Mouse (Mus musculus): ENCODE results near the gene Fzd7. TPM values are rescaled to one million over a fixed set of nuclear protein-coding genes. Genes with fewer than 3 reads are reported as not detected.
A peak's percentile ranks its signal among the peaks of the same experiment; 100 is the strongest.
"Not testable (repeated sequence)": the region's sequence is repeated elsewhere in the genome, so short reads cannot be mapped to it uniquely, and the experiment has no call there.

Fzd7 gene
- polyA plus RNA-seq (2015; fragmentation: Nextera tagmentation; extraction: Ambion mirVana), result 5.3 and 5.8 TPM in 2 replicates

- ATAC-seq (ENCODE audit: insufficient read depth, low FRiP score), result peak; percentile 27; the same call in 1 of the 2 replicates
- Histone ChIP-seq H3K27ac (ENCODE audit: low read length) (peak within 1 kb of the TSS; percentile 99), H3K9ac (ENCODE audit: low read length) (peak within 1 kb of the TSS; percentile 90), H3K4me3 (replicated peaks; ENCODE audit: low read length) (peak within 1 kb of the TSS; percentile 73), H3K36me3 (ENCODE audit: control insufficient read depth, insufficient read depth, low read length) (no peaks in the 10 kb centered on the region), H3K4me1 (ENCODE audit: control insufficient read depth, insufficient read depth, low read length) (peaks cover 33% of the 10 kb centered on the region), H3K27me3 (ENCODE audit: control insufficient read depth, insufficient read depth, low read length) (no peaks in the 10 kb centered on the region), H3K9me3 (replicated peaks; ENCODE audit: control insufficient read depth, low read length) (no peaks in the 10 kb centered on the region), H3K4me2 (ENCODE audit: low read depth, low read length) (peak within 1 kb of the TSS; percentile 99)
- WGBS, result under 1% methylated on average over 35 of the region's 35 CpGs
Measured at GRCm38 (mm10) chr1:59482331-59482695, at the start of gene Fzd7. Fzd7 (plus strand) TSS chr1:59482424.

- no peak overlapping the region for H3K9ac ChIP-seq (ENCODE audit: low read length)
- no peaks in the 10 kb centered on the region for H3K9me3 ChIP-seq (replicated peaks; ENCODE audit: control insufficient read depth, low read length)
- WGBS, result 57% methylated on average over 6 of the region's 6 CpGs
- no peak overlapping the region for H3K4me3 ChIP-seq (replicated peaks; ENCODE audit: low read length)
- peaks cover 14% of the 10 kb centered on the region for H3K4me1 ChIP-seq (ENCODE audit: control insufficient read depth, insufficient read depth, low read length)
- ATAC-seq (ENCODE audit: insufficient read depth, low FRiP score), result no peak
- no peak overlapping the region for H3K27ac ChIP-seq (ENCODE audit: low read length)
- H3K36me3 ChIP-seq (ENCODE audit: control insufficient read depth, insufficient read depth, low read length), result no peaks in the 10 kb centered on the region
- no peaks in the 10 kb centered on the region for H3K27me3 ChIP-seq (ENCODE audit: control insufficient read depth, insufficient read depth, low read length)
- no peak overlapping the region for H3K4me2 ChIP-seq (ENCODE audit: low read depth, low read length)
Measured at GRCm38 (mm10) chr1:59433296-59433695, 48.9 kb upstream of the Fzd7 start.

GRCm38 (mm10) chr1:59434071-59434470 is 48.2 kb upstream of the Fzd7 start:
- peak; percentile 75 for ATAC-seq (ENCODE audit: insufficient read depth, low FRiP score)
- 0 out of 2 replicates have a peak overlapping the region, but pooled peaks have one; percentile 3 for H3K27ac ChIP-seq (ENCODE audit: low read length)
- no peaks in the 10 kb centered on the region for H3K36me3 ChIP-seq (ENCODE audit: control insufficient read depth, insufficient read depth, low read length)
- H3K9ac ChIP-seq (ENCODE audit: low read length), result no peak overlapping the region
- H3K4me1 ChIP-seq (ENCODE audit: control insufficient read depth, insufficient read depth, low read length), result peaks cover 18% of the 10 kb centered on the region
- no peaks in the 10 kb centered on the region for H3K9me3 ChIP-seq (replicated peaks; ENCODE audit: control insufficient read depth, low read length)
- no peaks in the 10 kb centered on the region for H3K27me3 ChIP-seq (ENCODE audit: control insufficient read depth, insufficient read depth, low read length)
- H3K4me3 ChIP-seq (replicated peaks; ENCODE audit: low read length), result no peak overlapping the region
- no peak overlapping the region for H3K4me2 ChIP-seq (ENCODE audit: low read depth, low read length)
- WGBS, result 47% methylated on average over 3 of the region's 3 CpGs

GRCm38 (mm10) chr1:59435270-59435669 is 47.0 kb upstream of the Fzd7 start:
- no peaks in the 10 kb centered on the region for H3K9me3 ChIP-seq (replicated peaks; ENCODE audit: control insufficient read depth, low read length)
- WGBS, result 82% methylated on average over 5 of the region's 5 CpGs
- ATAC-seq (ENCODE audit: insufficient read depth, low FRiP score), result no peak
- H3K9ac ChIP-seq (ENCODE audit: low read length), result no peak overlapping the region
- no peaks in the 10 kb centered on the region for H3K36me3 ChIP-seq (ENCODE audit: control insufficient read depth, insufficient read depth, low read length)
- H3K27me3 ChIP-seq (ENCODE audit: control insufficient read depth, insufficient read depth, low read length), result no peaks in the 10 kb centered on the region
- no peak overlapping the region for H3K27ac ChIP-seq (ENCODE audit: low read length)
- no peak overlapping the region for H3K4me3 ChIP-seq (replicated peaks; ENCODE audit: low read length)
- peaks cover 21% of the 10 kb centered on the region for H3K4me1 ChIP-seq (ENCODE audit: control insufficient read depth, insufficient read depth, low read length)
- no peak overlapping the region for H3K4me2 ChIP-seq (ENCODE audit: low read depth, low read length)

- H3K4me3 ChIP-seq (replicated peaks; ENCODE audit: low read length), result no peak overlapping the region
- no peaks in the 10 kb centered on the region for H3K27me3 ChIP-seq (ENCODE audit: control insufficient read depth, insufficient read depth, low read length)
- no peaks in the 10 kb centered on the region for H3K9me3 ChIP-seq (replicated peaks; ENCODE audit: control insufficient read depth, low read length)
- H3K4me2 ChIP-seq (ENCODE audit: low read depth, low read length), result no peak overlapping the region
- ATAC-seq (ENCODE audit: insufficient read depth, low FRiP score), result no peak
- WGBS, result 78% methylated on average over 3 of the region's 3 CpGs
- peaks cover 21% of the 10 kb centered on the region for H3K4me1 ChIP-seq (ENCODE audit: control insufficient read depth, insufficient read depth, low read length)
- H3K36me3 ChIP-seq (ENCODE audit: control insufficient read depth, insufficient read depth, low read length), result no peaks in the 10 kb centered on the region
- no peak overlapping the region for H3K9ac ChIP-seq (ENCODE audit: low read length)
- H3K27ac ChIP-seq (ENCODE audit: low read length), result no peak overlapping the region
Measured at GRCm38 (mm10) chr1:59436321-59436720, 45.9 kb upstream of the Fzd7 start.

- Histone ChIP-seq H3K4me2 (ENCODE audit: low read depth, low read length) (no peak overlapping the region), H3K4me1 (ENCODE audit: control insufficient read depth, insufficient read depth, low read length) (peaks cover 21% of the 10 kb centered on the region), H3K9me3 (replicated peaks; ENCODE audit: control insufficient read depth, low read length) (no peaks in the 10 kb centered on the region), H3K27ac (ENCODE audit: low read length) (0 out of 2 replicates have a peak overlapping the region, but pooled peaks have one; percentile 2), H3K9ac (ENCODE audit: low read length) (no peak overlapping the region), H3K4me3 (replicated peaks; ENCODE audit: low read length) (no peak overlapping the region), H3K27me3 (ENCODE audit: control insufficient read depth, insufficient read depth, low read length) (no peaks in the 10 kb centered on the region), H3K36me3 (ENCODE audit: control insufficient read depth, insufficient read depth, low read length) (no peaks in the 10 kb centered on the region)
- no peak for ATAC-seq (ENCODE audit: insufficient read depth, low FRiP score)
- 39% methylated on average over 3 of the region's 3 CpGs for WGBS
Measured at GRCm38 (mm10) chr1:59437927-59438326, 44.3 kb upstream of the Fzd7 start.

GRCm38 (mm10) chr1:59438330-59438729 is 43.9 kb upstream of the Fzd7 start:
- Histone ChIP-seq H3K4me1 (ENCODE audit: control insufficient read depth, insufficient read depth, low read length) (peaks cover 19% of the 10 kb centered on the region), H3K4me2 (ENCODE audit: low read depth, low read length) (no peak overlapping the region), H3K36me3 (ENCODE audit: control insufficient read depth, insufficient read depth, low read length) (no peaks in the 10 kb centered on the region), H3K9ac (ENCODE audit: low read length) (no peak overlapping the region), H3K27ac (ENCODE audit: low read length) (0 out of 2 replicates have a peak overlapping the region, but pooled peaks have one; percentile 2), H3K4me3 (replicated peaks; ENCODE audit: low read length) (no peak overlapping the region), H3K27me3 (ENCODE audit: control insufficient read depth, insufficient read depth, low read length) (no peaks in the 10 kb centered on the region), H3K9me3 (replicated peaks; ENCODE audit: control insufficient read depth, low read length) (no peaks in the 10 kb centered on the region)
- WGBS, result 20% methylated on average over 4 of the region's 4 CpGs
- no peak for ATAC-seq (ENCODE audit: insufficient read depth, low FRiP score)

- Histone ChIP-seq H3K9me3 (replicated peaks; ENCODE audit: control insufficient read depth, low read length) (no peaks in the 10 kb centered on the region), H3K36me3 (ENCODE audit: control insufficient read depth, insufficient read depth, low read length) (no peaks in the 10 kb centered on the region), H3K4me2 (ENCODE audit: low read depth, low read length) (no peak overlapping the region), H3K27me3 (ENCODE audit: control insufficient read depth, insufficient read depth, low read length) (no peaks in the 10 kb centered on the region), H3K9ac (ENCODE audit: low read length) (no peak overlapping the region), H3K4me3 (replicated peaks; ENCODE audit: low read length) (no peak overlapping the region), H3K27ac (ENCODE audit: low read length) (no peak overlapping the region), H3K4me1 (ENCODE audit: control insufficient read depth, insufficient read depth, low read length) (peaks cover 17% of the 10 kb centered on the region)
- ATAC-seq (ENCODE audit: insufficient read depth, low FRiP score), result no peak
- 60% methylated on average over 2 of the region's 2 CpGs for WGBS
Measured at GRCm38 (mm10) chr1:59439252-59439651, 43.0 kb upstream of the Fzd7 start.

GRCm38 (mm10) chr1:59439941-59440340 is 42.3 kb upstream of the Fzd7 start:
- Histone ChIP-seq H3K4me3 (replicated peaks; ENCODE audit: low read length) (no peak overlapping the region), H3K9me3 (replicated peaks; ENCODE audit: control insufficient read depth, low read length) (no peaks in the 10 kb centered on the region), H3K27me3 (ENCODE audit: control insufficient read depth, insufficient read depth, low read length) (no peaks in the 10 kb centered on the region), H3K4me2 (ENCODE audit: low read depth, low read length) (no peak overlapping the region), H3K36me3 (ENCODE audit: control insufficient read depth, insufficient read depth, low read length) (no peaks in the 10 kb centered on the region), H3K4me1 (ENCODE audit: control insufficient read depth, insufficient read depth, low read length) (peaks cover 17% of the 10 kb centered on the region), H3K9ac (ENCODE audit: low read length) (no peak overlapping the region), H3K27ac (ENCODE audit: low read length) (no peak overlapping the region)
- ATAC-seq (ENCODE audit: insufficient read depth, low FRiP score), result no peak
- whole genome bisulfite sequencing, result 77% methylated on average over 1 of the region's 1 CpGs

GRCm38 (mm10) chr1:59442721-59443120 is 39.5 kb upstream of the Fzd7 start:
- H3K4me1 ChIP-seq (ENCODE audit: control insufficient read depth, insufficient read depth, low read length), result peaks cover 12% of the 10 kb centered on the region
- not testable (repeated sequence) for H3K4me2 ChIP-seq (ENCODE audit: low read depth, low read length); H3K9me3 ChIP-seq (replicated peaks; ENCODE audit: control insufficient read depth, low read length); H3K27ac ChIP-seq (ENCODE audit: low read length); H3K27me3 ChIP-seq (ENCODE audit: control insufficient read depth, insufficient read depth, low read length); H3K9ac ChIP-seq (ENCODE audit: low read length); H3K36me3 ChIP-seq (ENCODE audit: control insufficient read depth, insufficient read depth, low read length); H3K4me3 ChIP-seq (replicated peaks; ENCODE audit: low read length); ATAC-seq (ENCODE audit: insufficient read depth, low FRiP score)
- 88% methylated on average over 14 of the region's 14 CpGs for WGBS

Measured in stomach, embryonic 16.5 days (tissue).